Mouse (Mus musculus) layer of hippocampus, adult 8-10 months (tissue): ENCODE data around the gene Dennd1c. TPM values are rescaled to one million over a fixed set of nuclear protein-coding genes. Genes with fewer than 3 reads are reported as not detected.
"Not testable (repeated sequence)": the region's sequence is repeated elsewhere in the genome, so short reads cannot be mapped to it uniquely, and the experiment has no call there.

Source experiments
- DNase-seq, 2 experiments: peaks; one replicate each; pipeline ENCODE4 v3.0.0; 2022; ENCODE audit warnings: low spot score in 2 of 2
- total RNA-seq, 4 experiments: library from RNA; stranded (reverse); gene quantifications; 2 replicates each; pipeline ENCODE4 v1.2.4; 2022

Dennd1c gene
- total RNA-seq, 4 experiments from 2014 or later: 1.1 to 4.4 (median 3.0) TPM

GRCm38 (mm10) chr17:57095855-57096622 is 17.7 kb upstream of the Dennd1c start:
- DNase-seq: no peak

DNA sequence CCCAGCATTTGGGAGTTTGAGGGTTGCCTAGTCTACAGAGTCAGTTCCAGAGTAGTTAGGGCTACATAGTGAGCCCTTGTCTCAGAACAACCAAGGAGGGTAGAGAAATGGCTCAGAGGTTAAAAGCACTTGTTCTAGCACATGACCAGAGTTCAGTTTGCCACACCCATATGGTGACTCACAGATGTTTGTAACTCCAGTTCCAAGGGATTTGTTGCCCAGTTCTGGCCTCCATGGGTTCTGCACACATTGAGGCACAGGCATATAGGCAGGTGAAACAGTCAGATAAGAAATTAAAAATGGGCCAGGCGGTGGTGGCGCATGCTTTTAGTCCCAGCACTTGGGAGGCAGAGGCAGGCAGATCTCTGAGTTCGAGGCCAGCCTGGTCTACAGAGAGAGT is 15.9 kb upstream of the Dennd1c start:
- DNase-seq: no peak

DNA sequence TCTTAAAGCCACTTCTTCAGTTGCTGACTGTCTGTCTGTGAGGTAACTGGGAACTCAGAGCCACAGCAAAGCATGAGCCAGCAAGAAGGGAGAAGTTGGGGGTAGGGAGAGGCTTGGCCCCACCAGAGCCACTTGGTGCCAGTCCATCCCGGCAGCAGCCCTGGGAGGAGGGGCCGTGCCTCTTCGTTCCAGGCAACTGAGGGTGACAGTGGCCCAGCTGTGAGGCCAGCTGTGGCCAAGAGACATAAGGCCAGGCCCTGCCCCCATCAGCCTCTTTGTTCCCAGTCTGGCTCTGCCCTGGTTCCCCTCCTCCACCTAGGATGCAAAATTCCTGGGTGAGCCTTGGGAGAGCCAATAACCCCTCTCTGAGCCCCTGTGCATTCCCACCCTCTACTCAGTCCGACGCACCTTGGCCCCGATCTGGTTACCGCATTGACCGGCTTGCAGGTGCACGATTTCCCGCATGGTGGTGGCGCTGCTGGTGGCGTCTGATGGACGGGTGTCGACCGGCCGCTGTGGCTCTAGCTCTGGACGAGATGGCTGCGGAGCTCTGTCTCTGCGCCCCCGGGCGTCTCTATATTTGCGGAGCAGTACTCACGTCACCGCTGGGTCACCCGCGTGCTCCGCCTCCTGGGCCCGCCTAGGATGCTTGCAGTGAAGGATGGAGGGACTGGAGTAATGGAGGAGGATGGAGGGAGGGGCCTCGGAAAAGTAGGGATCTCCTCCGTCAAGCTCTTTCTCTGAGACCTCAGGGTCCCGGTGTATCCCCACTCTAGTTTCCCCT is 8.9 kb upstream of the Dennd1c start, which contains the start of gene Tubb4a:
Tubb4a (minus strand) TSS at position 734 of the 784 bp plus-strand sequence.
- DNase-seq: peak; percentile 87 to 88

DNA sequence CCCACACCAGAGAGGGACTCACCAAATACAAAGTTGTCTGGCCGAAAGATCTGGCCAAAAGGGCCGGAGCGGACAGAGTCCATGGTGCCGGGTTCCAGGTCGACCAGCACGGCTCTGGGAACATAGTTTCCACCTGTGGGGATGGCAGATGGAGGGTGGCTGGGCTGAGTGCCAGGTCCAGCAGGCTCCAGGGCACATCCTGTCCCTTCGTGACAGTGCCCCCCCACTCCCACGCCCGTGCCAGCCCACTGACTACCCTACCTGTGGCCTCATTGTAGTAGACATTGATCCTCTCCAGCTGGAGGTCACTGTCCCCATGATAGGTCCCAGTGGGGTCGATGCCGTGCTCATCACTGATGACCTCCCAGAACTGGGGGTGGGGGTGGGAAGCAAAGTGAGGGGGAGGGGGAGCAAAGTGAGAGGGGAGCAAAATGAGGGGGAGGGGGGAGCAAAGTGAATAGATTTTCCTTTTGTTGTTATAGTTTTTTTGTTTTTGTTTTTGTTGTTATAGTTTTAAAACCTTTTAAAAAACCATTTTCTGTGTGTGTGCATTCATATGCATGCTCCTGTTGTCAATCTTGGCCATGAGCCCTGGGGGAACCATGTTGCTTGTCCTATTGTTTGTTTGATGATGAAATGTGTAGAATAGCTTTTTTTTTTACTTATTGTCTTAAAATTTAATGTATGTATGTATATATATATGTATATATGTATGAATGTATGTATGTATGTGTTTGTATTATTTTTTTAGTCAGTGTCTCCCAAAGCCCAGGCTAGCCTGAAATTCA is 7.8 kb upstream of the Dennd1c start:
- no peak for DNase-seq

DNA sequence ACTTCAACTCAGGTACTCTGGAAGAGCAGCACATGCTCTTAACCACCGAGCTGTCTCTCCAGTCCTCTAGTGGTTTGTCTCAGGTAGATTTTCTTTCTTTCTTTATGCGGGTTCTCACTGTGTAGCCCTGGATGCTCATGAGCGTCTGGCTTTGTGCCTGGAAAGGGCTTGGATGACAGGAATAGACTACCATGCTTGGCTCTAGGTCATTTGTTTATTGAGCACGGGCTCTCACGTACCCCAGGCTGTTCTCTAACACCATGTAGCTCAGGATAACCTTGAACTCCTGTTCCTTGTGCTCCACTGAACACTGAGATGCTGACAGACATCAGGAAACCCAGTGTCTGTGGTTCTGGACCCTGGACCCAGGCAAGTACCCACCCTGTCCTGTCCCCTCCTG is 4.2 kb upstream of the Dennd1c start:
- DNase-seq: no peak

GRCm38 (mm10) chr17:57081234-57081842 is 3.0 kb upstream of the Dennd1c start:
- DNase-seq: no peak

GRCm38 (mm10) chr17:57079919-57080318 is 1.6 kb upstream of the Dennd1c start:
- DNase-seq: no peak

DNA sequence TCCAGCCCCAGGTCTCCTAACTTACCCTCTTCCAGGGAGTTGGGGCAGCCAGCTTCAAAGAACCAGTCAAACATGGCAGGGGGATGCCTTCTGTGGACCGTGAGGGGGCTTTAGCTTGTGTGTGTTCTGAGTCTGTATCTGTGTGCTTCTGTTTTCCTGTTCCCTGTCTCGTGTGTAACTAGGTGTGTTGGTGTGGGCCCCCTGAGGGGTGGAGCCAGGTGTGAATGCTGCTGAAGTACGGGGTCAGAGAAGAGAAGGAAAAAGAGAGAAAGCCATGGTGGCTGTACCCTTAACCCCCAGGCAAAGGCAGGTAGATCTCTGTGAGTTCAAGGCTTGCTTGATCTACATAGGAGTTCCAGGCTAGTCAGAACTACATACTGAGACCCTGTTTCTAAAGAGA is 1.4 kb downstream of the Dennd1c start:
- no peak for DNase-seq

DNA sequence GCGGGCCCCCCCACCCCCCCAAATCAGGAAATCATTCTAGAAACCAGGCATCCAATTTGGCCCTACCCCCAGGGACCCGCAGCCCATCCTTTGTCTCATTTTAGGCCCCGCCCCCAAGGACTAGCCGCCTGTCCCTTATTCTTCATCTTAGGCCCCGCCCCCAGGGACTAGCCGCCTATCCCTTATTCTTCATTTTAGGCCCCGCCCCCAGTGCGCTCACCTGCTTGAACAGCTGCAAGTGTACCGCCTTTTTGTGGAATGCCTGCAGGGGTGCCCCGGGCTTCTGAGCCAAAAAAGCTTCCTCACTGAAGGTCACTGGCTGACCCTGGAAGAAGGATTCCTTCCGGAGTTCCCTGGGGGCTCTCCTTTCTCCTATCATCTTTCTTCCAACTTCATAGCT is 7.6 kb downstream of the Dennd1c start:
- no peak for DNase-seq

- no peak for DNase-seq
These were observed 8.0 kb downstream of the Dennd1c start for GRCm38 (mm10) chr17:57070272-57070671.

GRCm38 (mm10) chr17:57066908-57067307 is 11.4 kb downstream of the Dennd1c start:
- no peak for DNase-seq

- DNase-seq: no peak
These were observed 15.3 kb downstream of the Dennd1c start for GRCm38 (mm10) chr17:57063031-57063430.

DNA sequence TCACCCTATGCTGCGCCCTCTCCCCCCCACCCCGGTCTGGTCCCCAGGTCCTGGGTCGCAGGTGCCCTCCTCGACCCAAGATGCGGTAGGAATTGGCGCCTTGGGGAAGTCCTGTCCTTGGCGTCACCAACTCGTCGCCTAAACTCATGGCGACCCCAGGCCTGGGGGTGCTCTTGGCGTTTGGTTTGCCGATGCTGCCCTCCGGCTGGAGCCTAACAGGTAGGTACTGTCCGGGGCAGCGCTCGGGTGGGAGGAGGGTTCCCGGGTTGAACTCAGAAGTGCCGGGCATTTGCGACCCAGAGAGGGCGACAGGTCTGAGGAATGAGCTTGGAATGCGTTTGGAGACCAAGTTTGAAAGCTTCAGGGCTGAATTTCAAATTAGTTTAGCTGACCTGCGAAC is 15.8 kb downstream of the Dennd1c start:
- no peak for DNase-seq

GRCm38 (mm10) chr17:57062011-57062521 is 16.2 kb downstream of the Dennd1c start:
- no peak for DNase-seq

- DNase-seq: no peak
These were observed 17.2 kb downstream of the Dennd1c start for GRCm38 (mm10) chr17:57061069-57061468.

DNA sequence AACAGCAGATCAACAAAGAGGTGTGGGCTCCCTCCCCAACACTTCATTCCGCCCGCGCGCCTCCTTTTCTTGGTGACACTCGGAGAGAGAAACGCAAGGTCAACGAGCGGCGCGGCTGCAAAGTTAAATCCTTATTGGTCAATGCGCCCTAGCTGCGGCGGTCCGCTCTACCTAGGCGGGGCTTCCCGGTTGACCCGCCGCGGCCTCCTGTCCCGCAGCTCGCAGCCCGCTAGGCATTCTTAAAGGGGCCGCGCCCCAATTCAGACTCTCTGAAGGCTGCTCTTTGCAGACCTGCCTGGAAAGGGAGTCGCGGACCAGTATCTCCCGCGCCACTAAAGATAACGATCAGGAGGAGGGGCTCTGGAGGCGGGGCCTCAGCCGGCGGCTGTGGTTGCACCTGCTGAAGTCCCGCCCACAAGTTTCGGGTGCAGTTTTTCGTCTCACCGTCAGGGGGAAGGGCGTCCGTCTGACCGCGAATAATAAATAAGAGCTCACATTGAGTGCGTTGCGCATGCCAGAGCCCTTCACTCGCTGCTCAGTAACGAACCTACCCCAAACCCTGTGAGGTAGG is 18.0 kb downstream of the Dennd1c start:
- peak; percentile 94 to 96 for DNase-seq

- peak; percentile 73 to 74 for DNase-seq
These were observed 18.8 kb downstream of the Dennd1c start, which contains the start of gene Slc25a23 for GRCm38 (mm10) chr17:57059486-57059977. TSS of gene Slc25a23 (minus strand) at chr17:57059863.

- DNase-seq: no peak
These were observed 19.3 kb downstream of the Dennd1c start, which contains the start of gene Crb3 for GRCm38 (mm10) chr17:57058891-57059485. TSS of gene Crb3 (plus strand) at chr17:57059105.

DNA sequence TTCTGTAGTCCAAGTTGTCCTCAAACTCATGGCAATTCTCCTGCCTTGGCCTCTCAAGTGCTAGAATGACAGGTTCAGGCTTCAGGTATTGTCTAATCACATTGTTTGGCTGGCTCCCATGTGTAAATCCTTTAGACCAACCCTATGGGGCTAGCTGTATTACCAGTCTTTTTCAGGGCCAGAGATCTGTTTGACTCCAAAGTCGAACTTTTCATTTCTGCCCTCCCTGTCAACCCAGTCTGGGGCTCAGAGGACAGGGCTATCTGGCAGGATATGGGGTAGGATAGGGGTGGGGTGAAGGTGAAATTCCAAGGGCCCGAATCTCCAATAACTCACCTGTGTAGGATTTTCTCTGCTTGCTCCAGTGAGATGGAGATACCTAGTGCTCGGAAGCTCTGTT is 22.1 kb downstream of the Dennd1c start:
- no peak for DNase-seq

- not testable (repeated sequence) for DNase-seq
These were observed 26.6 kb downstream of the Dennd1c start for GRCm38 (mm10) chr17:57051679-57052078.
